Mouse (Mus musculus) heart, embryonic 14.5 days (tissue): Measurements from ENCODE around the gene Gm49403. TPM values are rescaled to one million over a fixed set of nuclear protein-coding genes. Genes with fewer than 3 reads are reported as not detected.
"Not testable (repeated sequence)": the region's sequence is repeated elsewhere in the genome, so short reads cannot be mapped to it uniquely, and the experiment has no call there.

Experiments
- ATAC-seq: fragments of 200-750 bp; cut with Nextera tagmentation; 2 replicates; pipeline ENCODE4 v1.8.0; 2017; ENCODE audit warnings: low read depth, moderate TSS enrichment; ENCODE audit not compliant: insufficient number of reproducible peaks, insufficient read depth, low FRiP score
- H3K27ac ChIP-seq, 2 experiments: fragments of 200-500 bp in 1 of 2; fragments of 300-500 bp in 1 of 2; sonication (generic) in 1 of 2; replicated peaks in 1 of 2; 2 replicates each; pipeline ENCODE4 v1.5.1; 2012 to 2014; ENCODE audit warnings: low read depth in 2 of 2, low read length in 2 of 2, control low read depth in 1 of 2, mild to moderate bottlenecking in 1 of 2, mixed read lengths in 1 of 2; ENCODE audit not compliant: control insufficient read depth in 1 of 2, insufficient read depth in 1 of 2
- H3K27me3 ChIP-seq: fragments of 300-500 bp; sonication (generic); 2 replicates; pipeline ENCODE4 v1.6.1; 2014; ENCODE audit warnings: mild to moderate bottlenecking, low read length, control low read depth; ENCODE audit not compliant: control insufficient read depth, insufficient read depth
- H3K36me3 ChIP-seq: fragments of 300-500 bp; sonication (generic); 2 replicates; pipeline ENCODE4 v1.6.1; 2014; ENCODE audit warnings: mild to moderate bottlenecking, control low read depth, low read length, mixed read lengths; ENCODE audit not compliant: control insufficient read depth, insufficient read depth
- H3K4me1 ChIP-seq, 2 experiments: fragments of 200-500 bp in 1 of 2; fragments of 300-500 bp in 1 of 2; sonication (generic) in 1 of 2; 2 replicates each; pipeline ENCODE4 v1.6.1; 2012 to 2014; ENCODE audit warnings: low read length in 2 of 2, control low read depth in 1 of 2, mixed read lengths in 1 of 2; ENCODE audit not compliant: control insufficient read depth in 2 of 2, insufficient read depth in 2 of 2
- H3K4me2 ChIP-seq: fragments of 300-500 bp; sonication (generic); 2 replicates; pipeline ENCODE4 v1.6.1; 2014; ENCODE audit warnings: mild to moderate bottlenecking, low read length
- H3K4me3 ChIP-seq, 2 experiments: fragments of 200-500 bp in 1 of 2; fragments of 300-500 bp in 1 of 2; sonication (generic) in 1 of 2; 2 replicates each; pipeline ENCODE4 v1.5.1; 2012 to 2014; ENCODE audit warnings: low read length in 2 of 2, mild to moderate bottlenecking in 2 of 2, control low read depth in 1 of 2, low read depth in 1 of 2, moderate library complexity in 1 of 2; ENCODE audit not compliant: control insufficient read depth in 1 of 2, insufficient read depth in 1 of 2
- H3K9ac ChIP-seq: fragments of 300-500 bp; sonication (generic); 2 replicates; pipeline ENCODE4 v1.6.1; 2014; ENCODE audit warnings: mild to moderate bottlenecking, low read length
- H3K9me3 ChIP-seq: fragments of 300-500 bp; sonication (generic); 2 replicates; pipeline ENCODE4 v1.6.1; 2016; ENCODE audit warnings: low read length, control low read depth; ENCODE audit not compliant: control insufficient read depth
- WGBS: fragments of 180-500 bp; shearing (Covaris S2); extraction: QIAGEN DNeasy Blood & Tissue Kit; methylation state at CpG from one replicate; pipeline ENCODE4 v1.1.7; 2014; 5-methylcytosine and 5-hydroxymethylcytosine counted together
- polyA plus RNA-seq: library from polyadenylated mRNA; unstranded; fragments of >200 nt; fragmentation: Nextera tagmentation; extraction: Ambion mirVana; gene quantifications from 2 replicates; pipeline ENCODE4 v1.2.1, GENCODE M21; 2014

Gm49403 gene
- polyA plus RNA-seq, 1 experiment from 2014 or later, result not detected

- Histone ChIP-seq H3K9me3 (no peaks in the 10 kb centered on the region), H3K4me2 (no peak overlapping the region), H3K27me3 (no peaks in the 10 kb centered on the region), H3K9ac (no peak overlapping the region), H3K36me3 (peaks cover 6% of the 10 kb centered on the region), H3K27ac (no peak overlapping the region), H3K4me1 (peaks cover 9 to 10% of the 10 kb centered on the region in 2 experiments), H3K4me3 (no peak overlapping the region)
- 83% methylated on average over 3 of the region's 3 CpGs for WGBS
- ATAC-seq, result no peak
Observed at GRCm38 (mm10) chr19:8853117-8853516, 30.6 kb upstream of the Gm49403 start.

GRCm38 (mm10) chr19:8857689-8858088 is 26.0 kb upstream of the Gm49403 start:
- no peaks in the 10 kb centered on the region for H3K27me3 ChIP-seq
- H3K9ac ChIP-seq, result no peak overlapping the region
- no peak overlapping the region for H3K4me3 ChIP-seq
- no peaks in the 10 kb centered on the region for H3K36me3 ChIP-seq
- H3K27ac ChIP-seq, result no peak overlapping the region
- H3K4me2 ChIP-seq, result no peak overlapping the region
- 37% methylated on average over 4 of the region's 4 CpGs for WGBS
- no peaks in the 10 kb centered on the region for H3K4me1 ChIP-seq
- no peaks in the 10 kb centered on the region for H3K9me3 ChIP-seq
- no peak for ATAC-seq

- Histone ChIP-seq H3K27ac (no peak overlapping the region), H3K27me3 (no peaks in the 10 kb centered on the region), H3K36me3 (no peaks in the 10 kb centered on the region), H3K9ac (no peak overlapping the region), H3K9me3 (no peaks in the 10 kb centered on the region), H3K4me2 (no peak overlapping the region), H3K4me1 (no peaks in the 10 kb centered on the region), H3K4me3 (no peak overlapping the region)
- no peak; the same call in 1 of the 2 replicates for ATAC-seq
- 13% methylated on average over 1 of the region's 1 CpGs for WGBS
Observed at GRCm38 (mm10) chr19:8859018-8859417, 24.7 kb upstream of the Gm49403 start.

- Histone ChIP-seq H3K4me1 (no peaks in the 10 kb centered on the region), H3K27me3 (no peaks in the 10 kb centered on the region), H3K36me3 (no peaks in the 10 kb centered on the region), H3K27ac (no peak overlapping the region), H3K9ac (no peak overlapping the region), H3K9me3 (no peaks in the 10 kb centered on the region), H3K4me2 (no peak overlapping the region), H3K4me3 (no peak overlapping the region)
- 80% methylated on average over 6 of the region's 6 CpGs for WGBS
- no peak for ATAC-seq
Observed at GRCm38 (mm10) chr19:8864265-8864664, 19.5 kb upstream of the Gm49403 start.

- H3K4me1 ChIP-seq, ATAC-seq, H3K27me3 ChIP-seq, H3K9me3 ChIP-seq, H3K27ac ChIP-seq: not testable (repeated sequence)
- peak overlapping the region; percentile 94 for H3K9ac ChIP-seq
- peak overlapping the region; percentile 66 for H3K4me2 ChIP-seq
- H3K36me3 ChIP-seq, result peaks cover 28% of the 10 kb centered on the region
- H3K4me3 ChIP-seq, result peak overlapping the region in 1 of 2 experiments; percentile 70; a peak in 1 of 4 replicates
- 37% methylated on average over 1 of the region's 3 CpGs for WGBS
Observed at GRCm38 (mm10) chr19:8870381-8870780, 13.3 kb upstream of the Gm49403 start.

- WGBS, result 39% methylated on average over 9 of the region's 9 CpGs
- Histone ChIP-seq H3K27ac (peak overlapping the region; percentile 76 to 78), H3K9ac (peak overlapping the region; percentile 94), H3K4me2 (peak overlapping the region; percentile 66), H3K4me3 (peak overlapping the region; percentile 70 to 77), H3K27me3 (no peaks in the 10 kb centered on the region), H3K36me3 (peaks cover 33% of the 10 kb centered on the region), H3K9me3 (no peaks in the 10 kb centered on the region), H3K4me1 (peaks cover 3 to 7% of the 10 kb centered on the region in 2 experiments; a peak in 2 of 4 replicates)
- no peak for ATAC-seq
Observed at GRCm38 (mm10) chr19:8870838-8871237, 12.9 kb upstream of the Gm49403 start.

GRCm38 (mm10) chr19:8871267-8872186 is 12.2 kb upstream of the Gm49403 start, which contains the start of gene Ubxn1:
TSS of gene Ubxn1 (plus strand) at chr19:8871496.
- 1% methylated on average over 59 of the region's 59 CpGs for WGBS
- peak within 1 kb of the TSS; percentile 88 for H3K4me2 ChIP-seq

More at GRCm38 (mm10) chr19:8871267-8872186, 12.2 kb upstream of the Gm49403 start, which contains the start of gene Ubxn1:
- peak; percentile 97 for ATAC-seq
- peak within 1 kb of the TSS; percentile 70 to 77 for H3K4me3 ChIP-seq
- peak within 1 kb of the TSS; percentile 76 to 78 for H3K27ac ChIP-seq
- H3K9me3 ChIP-seq, result no peaks in the 10 kb centered on the region
- H3K36me3 ChIP-seq, result peaks cover 40% of the 10 kb centered on the region
- H3K4me1 ChIP-seq, result peaks cover 3 to 7% of the 10 kb centered on the region in 2 experiments; a peak in 2 of 4 replicates
- peak within 1 kb of the TSS; percentile 94 for H3K9ac ChIP-seq
- no peaks in the 10 kb centered on the region for H3K27me3 ChIP-seq
